Mouse (Mus musculus): ENCODE measurements at regions not wholly inside any gene's neighbourhood (a gene's known extent, or its start where the extent isn't known, plus 50 kb on each side); places are given as distances from the start of the nearest gene placed in this dataset.

DNA sequence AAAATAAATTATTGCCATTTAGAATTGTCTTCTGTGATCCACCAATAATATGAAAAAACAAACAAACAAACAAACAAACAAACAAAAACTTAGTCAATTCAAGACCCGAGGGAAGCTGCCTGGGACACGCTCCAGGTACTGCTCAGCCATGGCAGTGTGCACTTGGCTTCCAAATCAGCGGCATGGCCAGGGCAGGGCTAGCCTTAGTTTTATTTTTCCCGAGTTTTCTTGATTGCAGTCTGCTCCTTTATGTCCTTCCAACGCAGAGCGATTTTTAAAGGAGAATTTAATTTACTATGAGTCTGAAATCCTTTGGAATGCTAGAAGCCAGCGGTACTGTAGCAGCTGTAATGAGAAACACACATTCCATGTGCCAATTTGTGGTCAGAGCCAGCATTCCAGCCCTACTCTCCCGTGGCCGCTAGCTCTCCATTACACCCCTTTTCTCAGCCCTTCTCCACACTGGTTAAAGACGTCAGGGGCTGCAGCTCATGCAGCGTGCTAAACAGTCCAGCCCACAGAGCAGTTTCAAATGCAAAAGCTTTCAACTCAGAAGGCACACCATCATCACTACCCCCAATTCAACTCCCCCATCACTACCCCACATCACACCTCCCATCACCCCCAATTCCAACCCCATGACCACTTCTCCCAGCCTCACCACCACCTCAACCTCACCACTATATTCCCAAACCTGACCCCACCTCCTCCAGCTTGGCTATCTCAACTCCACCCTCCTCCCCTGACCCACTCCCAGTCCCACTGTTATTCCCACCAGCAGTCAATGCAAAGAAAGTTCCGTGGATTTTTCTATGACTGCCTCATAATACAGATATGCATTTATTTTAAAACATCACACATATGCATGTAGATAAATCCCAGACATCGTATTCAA is 187.9 kb upstream of the Gas1 start:
- DNase-seq: no peak

- no peak for DNase-seq
Measured at GRCm38 (mm10) chr13:60369216-60369615, 192.1 kb upstream of the Gas1 start.

GRCm38 (mm10) chr13:60371656-60372055 is 194.5 kb upstream of the Gas1 start:
- no peak for DNase-seq

- DNase-seq: no peak
Measured at GRCm38 (mm10) chr13:60376705-60377104, 199.5 kb upstream of the Gas1 start.

- no peak for DNase-seq
Measured at GRCm38 (mm10) chr13:60382855-60383254, 205.7 kb upstream of the Gas1 start.

DNA sequence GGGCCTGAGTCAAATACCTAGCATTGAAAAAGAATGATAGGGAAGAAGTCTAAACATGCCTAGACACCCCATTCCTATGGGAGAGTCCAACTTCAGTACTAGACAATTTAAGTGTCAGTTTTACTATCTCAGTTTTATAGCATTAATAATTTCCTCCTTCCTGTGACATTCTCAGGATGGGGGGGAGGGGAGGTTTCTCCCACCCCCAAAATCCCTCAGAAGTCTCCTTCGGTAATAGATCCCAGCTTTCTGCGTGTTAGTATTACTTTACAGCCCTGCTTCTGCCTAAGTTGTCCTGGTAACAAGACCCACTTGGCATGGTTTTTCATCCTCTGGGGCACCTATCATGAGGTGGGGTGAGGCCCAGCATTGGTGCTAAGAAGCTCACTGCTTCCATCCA is 202.9 kb upstream of the Dapk1 start:
- DNase-seq: no peak

- no peak for DNase-seq
Measured at GRCm38 (mm10) chr13:60400764-60401487, 200.8 kb upstream of the Dapk1 start.

GRCm38 (mm10) chr13:60403471-60403870 is 198.3 kb upstream of the Dapk1 start:
- DNase-seq: no peak

GRCm38 (mm10) chr13:60407344-60407743 is 194.4 kb upstream of the Dapk1 start:
- DNase-seq: no peak

- DNase-seq: no peak
Measured at GRCm38 (mm10) chr13:60409706-60410502, 191.8 kb upstream of the Dapk1 start.

DNA sequence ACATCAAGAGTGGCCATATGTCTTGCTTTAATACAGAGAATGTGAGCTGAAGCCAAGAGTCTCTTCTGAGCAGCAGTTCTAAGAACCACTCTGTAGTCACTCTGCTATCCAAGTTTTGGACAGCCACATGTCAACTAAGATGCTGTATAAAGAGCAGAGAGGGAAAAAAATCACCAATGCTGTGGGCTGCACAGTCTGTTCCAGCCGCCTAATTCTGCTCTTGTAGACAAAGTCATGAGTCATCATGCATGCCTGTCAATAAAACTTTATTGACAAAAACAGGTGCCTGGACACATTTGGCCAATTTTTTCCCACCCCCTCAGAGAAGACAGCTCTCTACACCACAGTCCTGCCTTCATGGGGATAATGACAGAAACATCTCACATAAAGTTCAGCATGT is 185.7 kb upstream of the Dapk1 start:
- DNase-seq: no peak

- DNase-seq: no peak
Measured at GRCm38 (mm10) chr13:60417015-60417414, 184.7 kb upstream of the Dapk1 start.

GRCm38 (mm10) chr13:60417436-60418158 is 184.2 kb upstream of the Dapk1 start:
- no peak for DNase-seq

DNA sequence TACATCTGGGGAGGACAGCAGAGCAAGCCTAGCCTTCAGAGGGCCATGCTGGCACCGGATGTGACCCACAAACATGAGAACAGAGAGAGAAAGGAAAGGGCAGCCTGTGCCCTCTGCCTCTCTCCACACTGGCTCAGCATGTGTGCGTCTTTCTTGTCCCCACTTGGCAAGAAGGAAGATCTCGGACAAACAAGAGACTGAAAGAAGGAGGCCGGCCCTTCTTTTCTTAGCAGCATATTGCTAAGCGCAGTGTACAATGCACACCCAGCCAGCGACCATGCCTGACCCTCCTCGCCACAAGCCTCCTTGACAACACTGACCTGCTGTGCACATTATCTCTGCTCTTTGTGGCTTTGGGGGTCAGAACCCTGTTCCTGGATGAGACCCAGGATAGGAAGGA is 181.4 kb upstream of the Dapk1 start:
- no peak for DNase-seq

DNA sequence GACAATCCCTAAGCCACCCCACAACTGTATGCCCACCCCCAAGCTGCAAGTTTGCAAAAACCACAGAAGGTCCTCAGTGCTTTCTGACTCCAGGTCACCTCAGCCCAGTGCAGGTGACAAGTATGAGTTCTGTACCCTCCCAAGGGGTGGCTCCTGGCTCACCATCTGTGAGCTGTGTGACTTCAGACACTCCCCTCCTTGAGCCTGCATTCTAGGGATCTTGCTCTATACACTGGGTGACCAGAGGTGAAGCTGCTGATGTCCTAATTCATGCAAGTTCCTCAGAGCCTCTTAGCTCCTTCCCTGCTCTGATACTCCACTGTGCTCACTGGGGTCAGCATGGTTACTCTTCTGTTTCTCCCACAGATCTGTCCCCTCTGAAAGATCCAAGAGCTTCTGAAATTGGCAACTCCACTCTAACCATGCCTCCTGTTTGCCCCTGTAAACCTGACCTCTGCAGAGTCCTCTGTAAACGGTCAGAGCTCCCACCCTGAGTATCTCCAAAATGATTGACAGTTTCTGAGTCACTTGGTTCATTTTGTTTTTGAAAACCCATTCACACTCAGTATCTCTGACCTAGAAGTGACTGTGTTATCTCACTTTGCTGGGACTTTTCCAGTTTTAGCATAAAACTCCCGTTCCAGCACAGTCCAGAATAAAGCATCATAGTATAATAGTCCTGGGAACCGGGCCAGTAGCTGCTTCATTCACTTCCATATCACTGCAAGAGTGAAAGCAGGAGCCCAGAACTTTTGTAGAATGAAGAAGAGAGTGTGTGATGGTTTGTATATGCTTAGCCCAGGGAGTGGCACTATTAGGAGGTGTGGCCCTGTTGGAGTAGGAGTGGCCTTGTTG is 180.7 kb upstream of the Dapk1 start:
- DNase-seq: no peak

- DNase-seq: no peak
Measured at GRCm38 (mm10) chr13:60424267-60424666, 177.5 kb upstream of the Dapk1 start.

GRCm38 (mm10) chr13:60425140-60425539 is 176.6 kb upstream of the Dapk1 start:
- no peak for DNase-seq

GRCm38 (mm10) chr13:60425556-60425955 is 176.2 kb upstream of the Dapk1 start:
- no peak for DNase-seq

DNA sequence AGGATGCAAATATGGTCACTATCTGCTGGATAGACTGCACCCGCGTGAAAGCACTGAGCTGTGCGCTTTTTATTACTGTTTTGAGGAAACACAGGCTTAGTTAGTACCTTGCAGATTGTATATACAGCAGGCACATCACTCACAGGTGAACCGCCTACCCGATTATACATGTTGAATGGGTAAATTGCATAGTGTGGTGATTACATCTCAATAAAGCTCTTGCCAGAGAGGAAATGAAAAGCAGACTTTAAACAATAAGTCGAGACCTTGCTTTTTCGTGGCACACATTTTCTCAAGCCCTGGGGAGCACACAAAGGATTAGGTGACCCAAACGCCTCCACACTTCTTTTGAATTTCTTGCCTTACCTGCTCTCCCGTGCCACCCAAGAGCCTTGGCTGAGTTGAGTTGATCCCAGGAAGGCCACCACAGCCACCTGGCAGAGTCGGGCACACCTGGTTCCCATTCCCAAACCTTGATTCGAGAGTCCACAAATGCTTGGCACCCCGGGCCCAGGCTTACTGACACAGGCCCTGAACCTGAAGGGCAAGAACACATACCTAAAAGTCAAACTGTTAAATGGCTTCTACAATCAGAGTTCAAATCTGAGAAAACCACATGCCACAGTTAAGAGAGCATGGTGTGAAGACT is 175.4 kb upstream of the Dapk1 start:
- no peak for DNase-seq

DNA sequence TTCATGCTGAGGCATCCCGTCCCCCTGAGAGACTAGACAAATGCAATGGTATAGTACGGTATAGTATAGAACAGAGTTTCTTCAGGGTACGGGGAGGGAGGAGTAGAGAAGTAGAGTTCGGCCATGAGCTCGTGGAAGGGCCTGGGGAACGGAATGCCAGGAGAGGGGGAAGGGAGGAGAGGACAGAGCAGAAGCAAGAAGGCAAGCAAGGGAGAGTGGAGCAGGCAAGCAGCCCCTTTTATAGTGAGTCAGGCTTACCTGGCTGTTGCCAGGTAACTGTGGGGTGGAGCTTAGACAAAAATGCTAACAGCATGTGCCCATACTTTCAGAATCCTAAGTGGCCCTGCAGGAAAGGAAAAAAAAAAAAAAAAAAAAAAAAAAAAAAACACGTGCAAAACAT is 174.7 kb upstream of the Dapk1 start:
- DNase-seq: no peak

GRCm38 (mm10) chr13:60427755-60428385 is 173.9 kb upstream of the Dapk1 start:
- no peak for DNase-seq
